Mouse (Mus musculus) neural tube, postnatal 0 days (tissue): ENCODE measurements around the gene Vmn1r221. TPM values are rescaled to one million over a fixed set of nuclear protein-coding genes. Genes with fewer than 3 reads are reported as not detected.

Experiments used
- polyA plus RNA-seq: library from polyadenylated mRNA; unstranded; fragments of >200 nt; fragmentation: Nextera tagmentation; extraction: Ambion mirVana; gene quantifications from 2 replicates; pipeline ENCODE4 v1.2.1, GENCODE M21; 2015

Gene Vmn1r221
- not detected in 2 replicates for polyA plus RNA-seq

DNA sequence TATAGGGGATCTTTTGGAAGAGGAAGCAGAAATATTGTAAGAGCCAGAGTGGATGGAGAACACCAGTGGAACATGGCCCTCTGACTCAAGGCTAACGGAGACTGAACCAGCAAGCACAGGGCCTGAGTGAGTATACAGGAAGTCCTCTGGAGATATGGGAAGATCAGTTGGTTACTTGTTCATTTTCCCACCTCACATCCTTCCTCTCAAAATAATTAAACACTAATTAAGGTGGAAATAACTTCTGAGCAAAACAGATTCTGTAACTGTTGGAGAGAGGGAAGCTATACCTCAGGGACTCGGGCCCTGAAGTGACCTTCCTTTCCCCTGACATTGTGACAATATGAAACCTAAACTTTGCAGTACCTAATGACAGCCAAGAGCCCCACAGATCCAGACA is at the start of gene Vmn1r221:
TSS of gene Vmn1r221 (plus strand) at position 301 of the 400 bp plus-strand sequence.

DNA sequence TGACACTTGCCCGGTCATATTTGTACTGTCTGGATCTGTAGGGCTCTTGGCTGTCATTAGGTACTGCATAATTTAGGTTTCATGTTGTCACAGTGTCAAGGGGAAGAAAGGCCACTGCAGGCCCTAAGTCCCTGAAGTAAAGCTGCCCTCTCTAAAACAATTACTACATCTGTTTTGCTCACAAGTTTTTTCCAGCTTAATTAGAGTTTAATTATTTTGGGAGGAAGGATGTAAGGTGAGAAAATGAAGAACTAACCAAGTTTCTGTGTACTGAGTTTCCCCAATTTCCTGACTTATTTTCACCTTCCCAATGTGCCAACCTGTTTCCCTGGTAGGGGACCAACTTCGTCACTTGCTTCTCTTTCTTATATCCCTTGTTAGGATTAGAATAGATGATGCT is 26.1 kb upstream of the Vmn1r221 start, which contains the start of gene Vmn1r220:
TSS of gene Vmn1r220 (minus strand) at position 101 of the 400 bp plus-strand sequence.

DNA sequence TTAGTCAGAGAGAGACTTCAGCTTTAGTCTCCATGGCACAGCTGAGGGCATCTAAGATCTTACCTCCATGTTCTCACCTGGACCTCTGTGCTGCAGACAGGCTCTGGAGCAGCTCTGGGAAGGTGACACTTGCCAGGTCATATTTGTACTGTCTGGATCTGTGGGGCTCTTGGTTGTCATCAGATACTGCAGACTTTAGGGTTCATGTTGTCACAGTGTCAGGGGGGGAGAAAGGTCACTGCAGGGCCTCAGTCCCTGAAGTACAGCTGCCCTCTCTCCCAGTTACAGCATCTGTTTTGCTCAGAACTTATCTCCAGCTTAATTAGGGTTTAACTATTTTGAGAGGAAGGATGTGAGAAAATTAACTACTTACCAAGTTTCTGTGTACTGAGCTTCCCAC is 21.9 kb downstream of the Vmn1r221 start, which contains the start of gene Vmn1r222:
TSS of gene Vmn1r222 (minus strand) at position 101 of the 400 bp plus-strand sequence.

DNA sequence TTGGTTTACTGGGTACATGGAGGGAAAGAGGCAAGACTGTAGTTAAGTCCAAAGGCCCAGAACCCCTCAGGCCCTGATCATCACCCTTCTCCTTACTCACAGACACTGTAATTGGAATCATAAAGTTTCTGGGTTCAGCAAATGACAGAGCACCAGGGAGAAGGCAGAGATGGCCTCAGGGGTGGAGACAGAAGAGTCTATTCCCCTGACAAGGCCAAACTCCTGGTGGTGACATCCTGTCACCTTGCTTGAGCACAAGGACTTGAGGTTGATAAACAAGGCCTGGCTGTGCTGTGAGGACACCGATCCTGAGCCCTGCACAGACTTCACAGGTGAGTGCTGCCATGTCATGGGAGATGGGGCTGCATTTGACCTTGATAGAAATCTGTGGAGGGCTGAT is 32.9 kb downstream of the Vmn1r221 start, which contains the start of gene Vmn1r223:
TSS of gene Vmn1r223 (plus strand) at position 301 of the 400 bp plus-strand sequence.

Other genes with a start within 250 kb of the Vmn1r221 start
- not detected in 2 replicates for gene Vmn1r213, start 206.5 kb upstream of the Vmn1r221 start, polyA plus RNA-seq
- not detected in 2 replicates for gene Vmn1r214, start 183.7 kb upstream of the Vmn1r221 start, polyA plus RNA-seq
- not detected in 2 replicates for gene Vmn1r215, start 146.1 kb upstream of the Vmn1r221 start, polyA plus RNA-seq
- not detected in 2 replicates for gene Vmn1r217, start 95.9 kb upstream of the Vmn1r221 start, polyA plus RNA-seq
- not detected in 2 replicates for gene Vmn1r218, start 81.0 kb upstream of the Vmn1r221 start, polyA plus RNA-seq
- gene Vmn1r219, start 54.8 kb upstream of the Vmn1r221 start, polyA plus RNA-seq, result not detected in 2 replicates
- not detected in 2 replicates for gene Vmn1r220, start 26.2 kb upstream of the Vmn1r221 start, polyA plus RNA-seq
- not detected in 2 replicates for gene Vmn1r222, start 21.8 kb downstream of the Vmn1r221 start, polyA plus RNA-seq
- not detected in 2 replicates for gene Vmn1r223, start 33.0 kb downstream of the Vmn1r221 start, polyA plus RNA-seq
- 28.9 and 30.1 TPM in 2 replicates for gene Zfp322a, start 155.1 kb downstream of the Vmn1r221 start, polyA plus RNA-seq
- gene Abt1, start 209.7 kb downstream of the Vmn1r221 start, polyA plus RNA-seq, result 7.2 and 8.3 TPM in 2 replicates